Mouse (Mus musculus): ENCODE data around the gene Prf1.

- TF ChIP-seq CTCF (IDR thresholded peaks at IDR 0.05; ENCODE audit: low read depth), result no peak
- TF ChIP-seq EP300 (optimal IDR thresholded peaks at IDR 0.05), result no peak
Observed at GRCm38 (mm10) chr10:61272089-61272626, 25.5 kb upstream of the Prf1 start.

Data from stomach, postnatal 0 days (tissue).